Mouse (Mus musculus): ENCODE measurements around the gene Slc16a7. TPM values are rescaled to one million over a fixed set of nuclear protein-coding genes. Genes with fewer than 3 reads are reported as not detected.

Gene Slc16a7
- polyA plus RNA-seq, 1 experiment = 0.04 TPM

DNA sequence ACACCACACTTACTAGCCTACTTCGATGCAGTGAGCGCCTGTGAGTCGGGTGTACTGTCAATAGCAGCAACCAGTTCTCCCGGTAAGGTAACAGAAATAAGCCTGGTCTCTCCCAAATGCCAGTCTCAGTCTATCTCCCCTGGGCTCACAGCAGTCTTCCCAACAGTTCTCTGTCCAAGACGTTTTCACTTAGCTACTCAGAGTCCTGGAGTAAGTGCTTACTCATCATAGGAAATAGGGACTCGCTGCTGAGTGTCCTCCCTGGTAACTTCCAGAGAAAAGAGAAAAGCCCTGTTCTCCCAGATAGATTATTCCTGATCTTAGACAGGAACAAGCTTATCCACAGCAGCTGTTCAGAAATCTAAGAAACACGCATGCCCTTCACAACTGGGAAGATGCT, 30.8 kb downstream of the Slc16a7 start:
- H3K79me3 ChIP-seq (ENCODE audit: low read depth) = no peaks in the 10 kb centered on the region
- H3ac ChIP-seq (ENCODE audit: control insufficient read depth, insufficient read length, low read depth) = no peak overlapping the region
- no peak overlapping the region for H3K4me3 ChIP-seq (ENCODE audit: insufficient read depth, poor library complexity, severe bottlenecking)
- no peak for TF ChIP-seq CTCF (IDR thresholded peaks at IDR 0.05; ENCODE audit: control insufficient read depth, insufficient read depth, insufficient read length)
- TF ChIP-seq MAX (IDR thresholded peaks at IDR 0.05) = no peak
- no peak for TF ChIP-seq USF1 (IDR thresholded peaks at IDR 0.05; ENCODE audit: low read depth)
- TF ChIP-seq CEBPB (IDR thresholded peaks at IDR 0.05; ENCODE audit: low read depth) = no peak
- TF ChIP-seq MYOG (IDR thresholded peaks at IDR 0.05; ENCODE audit: control insufficient read depth, extremely low read depth, insufficient read length) = no peak
- no peak for TF ChIP-seq MYOD1 (IDR thresholded peaks at IDR 0.05; ENCODE audit: control insufficient read depth, insufficient read length, low read depth)
- TF ChIP-seq FOSL1 (IDR thresholded peaks at IDR 0.05; ENCODE audit: insufficient read depth, low read length, poor library complexity, severe bottlenecking) = no peak
- H3K36me3 ChIP-seq (ENCODE audit: control insufficient read depth, insufficient read depth) = no peaks in the 10 kb centered on the region
- no peaks in the 10 kb centered on the region for H3K27me3 ChIP-seq (ENCODE audit: control insufficient read depth, insufficient read depth, insufficient read length)
- no peaks in the 10 kb centered on the region for H3K79me2 ChIP-seq (ENCODE audit: control insufficient read depth, insufficient read depth)

- H3ac ChIP-seq (ENCODE audit: control insufficient read depth, insufficient read length, low read depth) = no peak overlapping the region
- no peaks in the 10 kb centered on the region for H3K36me3 ChIP-seq (ENCODE audit: control insufficient read depth, insufficient read depth)
- TF ChIP-seq CTCF (IDR thresholded peaks at IDR 0.05; ENCODE audit: control insufficient read depth, insufficient read depth, insufficient read length) (no peak), MYOD1 (IDR thresholded peaks at IDR 0.05; ENCODE audit: control insufficient read depth, insufficient read length, low read depth) (no peak), CEBPB (IDR thresholded peaks at IDR 0.05; ENCODE audit: low read depth) (no peak), FOSL1 (IDR thresholded peaks at IDR 0.05; ENCODE audit: insufficient read depth, low read length, poor library complexity, severe bottlenecking) (no peak), USF1 (IDR thresholded peaks at IDR 0.05; ENCODE audit: low read depth) (no peak), MAX (IDR thresholded peaks at IDR 0.05) (no peak), MYOG (IDR thresholded peaks at IDR 0.05; ENCODE audit: control insufficient read depth, extremely low read depth, insufficient read length) (no peak)
- H3K27me3 ChIP-seq (ENCODE audit: control insufficient read depth, insufficient read depth, insufficient read length) = no peaks in the 10 kb centered on the region
- no peaks in the 10 kb centered on the region for H3K79me2 ChIP-seq (ENCODE audit: control insufficient read depth, insufficient read depth)
- no peak overlapping the region for H3K4me3 ChIP-seq (ENCODE audit: insufficient read depth, poor library complexity, severe bottlenecking)
- H3K79me3 ChIP-seq (ENCODE audit: low read depth) = no peaks in the 10 kb centered on the region
These were observed 36.5 kb downstream of the Slc16a7 start for GRCm38 (mm10) chr10:125352805-125353204.

DNA sequence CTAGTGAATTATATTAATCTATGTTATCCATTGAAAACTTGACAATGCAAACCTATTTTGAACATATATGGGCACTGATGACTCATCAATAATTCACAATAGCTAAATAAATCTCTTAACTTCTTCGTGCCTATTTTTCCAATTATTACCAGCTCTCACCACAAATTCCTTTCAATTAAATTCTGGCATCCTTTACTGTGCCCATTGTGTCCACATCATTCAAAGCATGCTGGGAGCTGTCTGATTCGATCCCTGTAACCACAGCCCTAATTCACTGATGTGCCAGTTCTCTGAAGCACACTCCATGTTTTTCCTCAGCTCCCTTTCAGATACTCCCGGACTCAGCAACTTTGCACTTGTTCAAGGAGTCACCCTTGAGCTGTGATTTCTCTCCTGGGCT, 41.1 kb downstream of the Slc16a7 start:
- no peaks in the 10 kb centered on the region for H3K27me3 ChIP-seq (ENCODE audit: control insufficient read depth, insufficient read depth, insufficient read length)

GRCm38 (mm10) chr10:125347149-125347548, 42.1 kb downstream of the Slc16a7 start:
- no peak overlapping the region for H3K4me3 ChIP-seq (ENCODE audit: insufficient read depth, poor library complexity, severe bottlenecking)
- no peak for TF ChIP-seq MYOD1 (IDR thresholded peaks at IDR 0.05; ENCODE audit: control insufficient read depth, insufficient read length, low read depth)
- no peak for TF ChIP-seq MAX (IDR thresholded peaks at IDR 0.05)
- TF ChIP-seq MYOG (IDR thresholded peaks at IDR 0.05; ENCODE audit: control insufficient read depth, extremely low read depth, insufficient read length) = no peak
- TF ChIP-seq CTCF (IDR thresholded peaks at IDR 0.05; ENCODE audit: control insufficient read depth, insufficient read depth, insufficient read length) = no peak
- TF ChIP-seq FOSL1 (IDR thresholded peaks at IDR 0.05; ENCODE audit: insufficient read depth, low read length, poor library complexity, severe bottlenecking) = no peak
- TF ChIP-seq CEBPB (IDR thresholded peaks at IDR 0.05; ENCODE audit: low read depth) = no peak
- H3K36me3 ChIP-seq (ENCODE audit: control insufficient read depth, insufficient read depth) = no peaks in the 10 kb centered on the region
- H3K79me3 ChIP-seq (ENCODE audit: low read depth) = no peaks in the 10 kb centered on the region
- H3K27me3 ChIP-seq (ENCODE audit: control insufficient read depth, insufficient read depth, insufficient read length) = no peaks in the 10 kb centered on the region
- H3K79me2 ChIP-seq (ENCODE audit: control insufficient read depth, insufficient read depth) = no peaks in the 10 kb centered on the region
- H3ac ChIP-seq (ENCODE audit: control insufficient read depth, insufficient read length, low read depth) = no peak overlapping the region

More for the DNA sequence above, 41.1 kb downstream of the Slc16a7 start:
- no peaks in the 10 kb centered on the region for H3K79me3 ChIP-seq (ENCODE audit: low read depth)
- no peak overlapping the region for H3ac ChIP-seq (ENCODE audit: control insufficient read depth, insufficient read length, low read depth)
- no peaks in the 10 kb centered on the region for H3K79me2 ChIP-seq (ENCODE audit: control insufficient read depth, insufficient read depth)
- no peaks in the 10 kb centered on the region for H3K36me3 ChIP-seq (ENCODE audit: control insufficient read depth, insufficient read depth)
- no peak overlapping the region for H3K4me3 ChIP-seq (ENCODE audit: insufficient read depth, poor library complexity, severe bottlenecking)
- TF ChIP-seq CEBPB (IDR thresholded peaks at IDR 0.05; ENCODE audit: low read depth) (no peak), USF1 (IDR thresholded peaks at IDR 0.05; ENCODE audit: low read depth) (no peak), MYOG (IDR thresholded peaks at IDR 0.05; ENCODE audit: control insufficient read depth, extremely low read depth, insufficient read length) (no peak), CTCF (IDR thresholded peaks at IDR 0.05; ENCODE audit: control insufficient read depth, insufficient read depth, insufficient read length) (no peak), MAX (IDR thresholded peaks at IDR 0.05) (no peak), MYOD1 (IDR thresholded peaks at IDR 0.05; ENCODE audit: control insufficient read depth, insufficient read length, low read depth) (no peak), FOSL1 (IDR thresholded peaks at IDR 0.05; ENCODE audit: insufficient read depth, low read length, poor library complexity, severe bottlenecking) (no peak)

- no peak for TF ChIP-seq MYOG (IDR thresholded peaks at IDR 0.05; ENCODE audit: control insufficient read depth, extremely low read depth, insufficient read length)
- TF ChIP-seq MAX (IDR thresholded peaks at IDR 0.05) = no peak
- TF ChIP-seq CTCF (IDR thresholded peaks at IDR 0.05; ENCODE audit: control insufficient read depth, insufficient read depth, insufficient read length) = no peak
- TF ChIP-seq USF1 (IDR thresholded peaks at IDR 0.05; ENCODE audit: low read depth) = no peak
- TF ChIP-seq FOSL1 (IDR thresholded peaks at IDR 0.05; ENCODE audit: insufficient read depth, low read length, poor library complexity, severe bottlenecking) = no peak
- TF ChIP-seq CEBPB (IDR thresholded peaks at IDR 0.05; ENCODE audit: low read depth) = no peak
- no peak for TF ChIP-seq MYOD1 (IDR thresholded peaks at IDR 0.05; ENCODE audit: control insufficient read depth, insufficient read length, low read depth)
- H3K27me3 ChIP-seq (ENCODE audit: control insufficient read depth, insufficient read depth, insufficient read length) = no peaks in the 10 kb centered on the region
- H3ac ChIP-seq (ENCODE audit: control insufficient read depth, insufficient read length, low read depth) = no peak overlapping the region
- no peak overlapping the region for H3K4me3 ChIP-seq (ENCODE audit: insufficient read depth, poor library complexity, severe bottlenecking)
- H3K79me2 ChIP-seq (ENCODE audit: control insufficient read depth, insufficient read depth) = no peaks in the 10 kb centered on the region
- H3K79me3 ChIP-seq (ENCODE audit: low read depth) = no peaks in the 10 kb centered on the region
- H3K36me3 ChIP-seq (ENCODE audit: control insufficient read depth, insufficient read depth) = no peaks in the 10 kb centered on the region
These were observed 42.9 kb downstream of the Slc16a7 start for GRCm38 (mm10) chr10:125346364-125346763.

DNA sequence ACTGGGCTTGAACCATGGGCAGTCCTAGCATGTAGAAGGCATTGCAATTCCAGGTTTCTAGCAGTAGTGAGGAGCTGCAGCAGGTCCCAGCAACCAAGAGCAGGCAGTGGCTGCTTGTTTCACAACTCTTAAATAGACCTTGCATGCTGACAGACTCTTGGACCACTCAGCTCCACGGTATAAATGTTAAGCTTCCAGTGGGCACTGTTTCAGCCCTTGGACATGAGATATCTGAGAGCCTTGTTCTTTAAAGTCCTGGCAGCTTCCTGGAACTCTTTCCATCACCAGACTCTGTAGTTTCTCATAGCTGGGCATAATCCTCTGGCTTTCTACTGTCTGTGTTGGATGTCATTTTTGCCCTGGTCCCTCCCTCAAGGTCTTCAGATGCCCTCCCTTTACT, 43.7 kb downstream of the Slc16a7 start:
- no peaks in the 10 kb centered on the region for H3K79me2 ChIP-seq (ENCODE audit: control insufficient read depth, insufficient read depth)
- H3K36me3 ChIP-seq (ENCODE audit: control insufficient read depth, insufficient read depth) = no peaks in the 10 kb centered on the region
- H3K4me3 ChIP-seq (ENCODE audit: insufficient read depth, poor library complexity, severe bottlenecking) = no peak overlapping the region
- TF ChIP-seq USF1 (IDR thresholded peaks at IDR 0.05; ENCODE audit: low read depth) = no peak
- no peak for TF ChIP-seq CTCF (IDR thresholded peaks at IDR 0.05; ENCODE audit: control insufficient read depth, insufficient read depth, insufficient read length)
- TF ChIP-seq MYOD1 (IDR thresholded peaks at IDR 0.05; ENCODE audit: control insufficient read depth, insufficient read length, low read depth) = no peak
- no peak for TF ChIP-seq CEBPB (IDR thresholded peaks at IDR 0.05; ENCODE audit: low read depth)
- no peak for TF ChIP-seq MAX (IDR thresholded peaks at IDR 0.05)
- no peak for TF ChIP-seq FOSL1 (IDR thresholded peaks at IDR 0.05; ENCODE audit: insufficient read depth, low read length, poor library complexity, severe bottlenecking)
- TF ChIP-seq MYOG (IDR thresholded peaks at IDR 0.05; ENCODE audit: control insufficient read depth, extremely low read depth, insufficient read length) = no peak
- H3K27me3 ChIP-seq (ENCODE audit: control insufficient read depth, insufficient read depth, insufficient read length) = no peaks in the 10 kb centered on the region
- no peak overlapping the region for H3ac ChIP-seq (ENCODE audit: control insufficient read depth, insufficient read length, low read depth)
- no peaks in the 10 kb centered on the region for H3K79me3 ChIP-seq (ENCODE audit: low read depth)

Data from C2C12 (cell line).